ENCODE assay signal across 30 mouse cellular contexts in genomic region chr14:54856703-54857102, GRCm38 (mm10). TPM values are rescaled to one million over a fixed set of nuclear protein-coding genes. Genes with fewer than 3 reads are reported as not detected.
"Had no signal": no experiment of that assay in that cellular context is flagged by ENCODE, and none has a peak within 500 bp of the region (broad histone marks: within the 10 kb centered on the region; RNA-seq: fewer than 3 reads in every experiment).

No protein-coding gene starts in this region.

- H3K4me2 ChIP-seq: heart, embryonic 11.5 days; heart, embryonic 13.5 days; heart, embryonic 15.5 days; hindbrain, embryonic 12.5 days; hindbrain, embryonic 14.5 days; intestine, embryonic 15.5 days; limb, embryonic 12.5 days; liver, embryonic 11.5 days; liver, embryonic 13.5 days had no signal

- H3K9ac ChIP-seq: heart, embryonic 13.5 days; heart, embryonic 15.5 days; hindbrain, embryonic 12.5 days; hindbrain, embryonic 14.5 days; intestine, embryonic 15.5 days; limb, embryonic 12.5 days; liver, embryonic 13.5 days had no signal

- H3K27ac ChIP-seq: gastrocnemius, adult 2 months; heart, adult 2 months; heart, embryonic 13.5 days; heart, embryonic 15.5 days; hindbrain, embryonic 10.5 days; hindbrain, embryonic 12.5 days; hindbrain, embryonic 14.5 days; intestine, embryonic 15.5 days; layer of hippocampus, adult 2 months; left cerebral cortex, adult 2 months; limb, embryonic 10.5 days; limb, embryonic 12.5 days; liver, embryonic 13.5 days had no signal

- H3K27me3 ChIP-seq: heart, embryonic 13.5 days; heart, embryonic 15.5 days; hindbrain, embryonic 12.5 days; intestine, embryonic 15.5 days; limb, embryonic 12.5 days; liver, embryonic 13.5 days had no signal

- H3K9me3 ChIP-seq: heart, embryonic 13.5 days; heart, embryonic 15.5 days; hindbrain, embryonic 10.5 days; hindbrain, embryonic 12.5 days; intestine, embryonic 15.5 days; limb, embryonic 10.5 days; limb, embryonic 12.5 days; liver, embryonic 13.5 days had no signal

- DNase-seq: gastrocnemius, adult 2 months; gastrocnemius, postnatal 10 days; gastrocnemius, postnatal 25 days; heart, adult 2 months; heart, postnatal 4 days; kidney, adult 18-20 months; kidney, adult 8-10 months; kidney, postnatal 10 days; kidney, postnatal 25 days; kidney, postnatal 4 days; liver; liver, embryonic 13.5 days had no signal

- ATAC-seq: hindbrain, embryonic 16.5 days; inflammation-experienced regulatory T-cells, adult 6 months; intestine, embryonic 15.5 days; intestine, postnatal 0 days had no signal

- H3K4me1 ChIP-seq: heart, embryonic 13.5 days; heart, embryonic 15.5 days; hindbrain, embryonic 10.5 days; hindbrain, embryonic 12.5 days; intestine, embryonic 15.5 days; limb, embryonic 10.5 days; limb, embryonic 12.5 days; liver, embryonic 13.5 days had no signal

- H3K4me3 ChIP-seq: gastrocnemius, adult 2 months; heart, adult 2 months; heart, embryonic 13.5 days; heart, embryonic 15.5 days; hindbrain, embryonic 10.5 days; hindbrain, embryonic 12.5 days; intestine, embryonic 15.5 days; layer of hippocampus, adult 2 months; left cerebral cortex, adult 2 months; limb, embryonic 10.5 days; limb, embryonic 12.5 days; liver, embryonic 13.5 days had no signal

RNA-seq across cellular contexts. Expression of gene Ppp1r3e, which starts 20.6 kb away (rescaled TPM):
- polyA plus RNA-seq: limb, embryonic 10.5 days; limb, embryonic 12.5 days had no signal

RNA-seq across cellular contexts. Expression of gene Gm20521, which starts 26.5 kb away (rescaled TPM):
- total RNA-seq: granulocyte monocyte progenitor cell, adult 5-6 weeks; left cerebral cortex, postnatal 36 days had no signal
- polyA plus RNA-seq: heart, adult 2 months; heart, embryonic 13.5 days; heart, embryonic 15.5 days; hindbrain, embryonic 10.5 days; hindbrain, embryonic 14.5 days; kidney, embryonic 14.5 days; limb, embryonic 12.5 days had no signal
